Mouse (Mus musculus) liver, embryonic 14.5 days (tissue): ENCODE measurements around the gene Olfr1241.

ENCODE experiments used
- CTCF ChIP-seq: IDR thresholded peaks from 2 replicates; pipeline ENCODE4 v1.5.1; 2016; ENCODE audit warnings: antibody characterized with exemption, low read depth, control low read depth
- EP300 ChIP-seq: IDR thresholded peaks from 2 replicates; pipeline ENCODE4 v1.6.1; 2016; ENCODE audit warnings: antibody characterized with exemption, low read depth

- TF ChIP-seq CTCF = no peak
- no peak for TF ChIP-seq EP300
Observed at GRCm38 (mm10) chr2:89487026-89487425, at the start of gene Olfr1241.
